Mouse (Mus musculus) cerebellum, postnatal 25 days (tissue): Measurements from ENCODE around the gene Ttll9.

ENCODE experiments used
- DNase-seq, 2 experiments: peaks; one replicate each; pipeline ENCODE4 v3.0.0; 2021; ENCODE audit warnings: mixed read lengths in 2 of 2

The Ttll9 gene

DNA sequence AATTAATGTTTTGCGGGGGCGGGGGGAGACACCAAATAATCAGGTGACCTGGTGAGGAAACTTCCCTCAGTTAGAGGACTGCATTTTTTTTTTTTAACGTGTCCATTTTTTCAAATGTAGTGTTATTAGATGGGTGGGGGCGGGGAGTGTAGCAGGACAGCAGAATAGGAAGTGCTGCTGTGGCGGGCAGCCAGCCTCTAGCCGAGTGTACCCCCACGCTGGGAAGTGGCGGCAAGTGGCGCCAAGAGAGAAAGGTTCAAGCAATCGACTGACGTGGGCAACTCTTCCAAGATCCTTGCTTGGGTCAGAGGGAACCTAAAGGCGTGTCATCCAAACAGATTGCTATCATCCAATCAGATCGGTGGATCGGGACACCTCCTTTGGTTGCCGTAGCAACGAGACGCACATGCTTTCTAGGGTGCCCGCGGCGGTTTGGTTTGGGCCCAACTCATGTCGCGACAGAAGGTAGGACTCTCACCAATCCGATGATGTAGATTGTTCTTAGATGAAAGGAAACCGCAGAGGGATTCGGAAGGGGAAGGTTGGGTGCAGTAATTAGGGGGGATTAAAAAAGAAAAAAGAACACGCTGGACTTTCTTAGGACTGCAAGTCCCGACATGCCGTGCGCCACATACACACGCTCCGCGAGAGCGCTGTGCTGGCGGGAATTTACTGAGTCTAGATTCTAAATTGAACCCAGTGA is at the start of gene Ttll9:
Gene Ttll9 (plus strand): TSS at position 395 of the 703 bp plus-strand sequence.
- DNase-seq: peak; percentile 80 to 84

DNA sequence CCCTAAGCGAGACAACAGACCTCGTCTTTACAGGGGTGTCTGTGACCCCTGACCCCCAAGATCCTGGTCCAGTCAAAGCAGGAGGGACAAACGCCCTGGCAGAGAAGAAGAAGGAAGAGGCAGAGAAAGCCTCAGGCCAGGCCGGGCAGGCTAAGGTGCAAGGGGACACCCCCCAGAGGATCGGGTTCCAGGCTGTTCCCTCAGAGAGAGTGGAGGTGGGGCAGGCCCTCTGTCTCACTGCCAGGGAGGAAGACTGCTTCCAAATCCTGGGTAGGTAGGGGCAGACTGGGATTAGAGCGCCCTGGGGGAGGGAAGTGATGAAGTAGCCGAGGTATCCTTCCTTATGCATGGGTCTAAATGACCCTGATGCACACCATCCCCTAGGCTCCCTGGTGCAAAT is 48.8 kb upstream of the Ttll9 start:
- no peak for DNase-seq

DNA sequence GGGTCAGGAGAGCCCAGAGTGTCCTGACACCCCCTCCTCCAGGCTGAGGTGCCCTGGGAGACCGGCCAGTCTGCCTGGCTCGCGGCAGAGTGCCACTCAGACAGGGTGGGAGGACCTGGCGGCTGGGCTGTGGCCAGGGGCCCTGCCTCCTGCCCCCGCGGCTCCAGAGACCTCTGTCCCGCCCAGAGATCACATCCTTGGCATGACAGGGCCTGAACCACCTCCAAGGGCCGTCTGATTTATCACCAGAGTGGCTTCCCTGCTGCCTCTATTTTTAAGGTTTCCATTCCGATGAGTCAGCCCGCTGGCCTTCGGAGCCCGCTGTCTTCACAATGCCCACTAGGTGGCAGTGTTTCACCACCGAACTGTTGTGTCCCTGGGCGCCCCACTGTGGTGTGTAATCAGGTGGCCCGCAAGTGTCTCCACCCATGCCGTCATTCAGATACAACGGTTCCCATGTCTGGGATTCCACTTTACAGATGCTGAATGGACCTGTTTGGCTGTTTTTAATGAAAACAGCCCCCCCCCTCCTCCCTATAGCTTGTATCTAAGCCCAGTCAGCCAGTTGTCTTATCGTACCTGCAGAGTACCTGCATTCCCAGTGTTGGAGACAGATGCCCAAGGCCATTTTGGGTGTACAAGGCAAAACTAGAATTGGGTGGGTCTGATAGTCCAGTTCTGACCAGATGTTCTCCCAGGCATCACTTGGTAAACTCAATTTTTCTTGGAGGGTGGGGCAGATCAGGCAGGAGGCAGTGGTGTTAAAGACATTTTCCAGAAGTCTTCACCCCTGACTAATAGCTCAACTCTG is 47.8 kb upstream of the Ttll9 start:
- DNase-seq: peak; percentile 92 to 94

DNA sequence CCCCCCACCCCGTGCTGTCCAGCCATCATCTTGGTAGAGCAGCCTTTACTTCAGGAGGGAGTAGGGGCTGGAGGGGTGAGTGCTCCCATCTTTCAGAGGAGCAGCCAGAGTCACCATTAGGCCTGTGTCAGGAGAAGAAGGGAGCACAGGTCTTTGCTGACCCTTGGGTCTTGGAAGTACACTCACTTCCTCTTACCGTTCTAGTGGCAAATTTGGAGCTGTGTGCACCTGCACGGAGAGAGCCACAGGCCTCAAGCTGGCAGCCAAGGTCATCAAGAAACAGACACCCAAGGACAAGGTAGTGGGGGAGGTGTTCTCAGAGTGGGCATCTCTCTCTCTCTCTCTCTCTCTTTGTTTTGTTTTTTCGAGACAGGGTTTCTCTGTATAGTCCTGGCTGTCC is 46.8 kb upstream of the Ttll9 start:
- no peak for DNase-seq

DNA sequence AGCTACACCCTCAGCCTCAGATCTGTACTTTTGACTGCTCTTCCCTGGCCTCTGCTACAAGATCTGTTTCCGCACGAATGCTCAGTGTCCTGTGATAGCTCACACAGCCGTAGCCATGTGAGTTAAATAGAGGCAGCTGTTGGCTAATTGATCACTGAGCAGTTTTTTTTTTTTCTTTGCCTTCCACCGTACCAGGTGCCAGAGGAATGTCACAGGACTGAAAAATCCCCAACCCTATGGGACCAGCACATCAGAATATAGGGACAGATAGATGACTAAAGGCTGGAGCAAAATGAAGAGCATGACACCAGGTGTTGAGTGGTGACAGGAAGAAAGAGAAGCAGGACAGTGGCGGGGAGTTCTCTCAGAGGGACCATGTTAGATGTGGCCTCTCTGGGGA is 46.2 kb upstream of the Ttll9 start:
- DNase-seq: no peak

DNA sequence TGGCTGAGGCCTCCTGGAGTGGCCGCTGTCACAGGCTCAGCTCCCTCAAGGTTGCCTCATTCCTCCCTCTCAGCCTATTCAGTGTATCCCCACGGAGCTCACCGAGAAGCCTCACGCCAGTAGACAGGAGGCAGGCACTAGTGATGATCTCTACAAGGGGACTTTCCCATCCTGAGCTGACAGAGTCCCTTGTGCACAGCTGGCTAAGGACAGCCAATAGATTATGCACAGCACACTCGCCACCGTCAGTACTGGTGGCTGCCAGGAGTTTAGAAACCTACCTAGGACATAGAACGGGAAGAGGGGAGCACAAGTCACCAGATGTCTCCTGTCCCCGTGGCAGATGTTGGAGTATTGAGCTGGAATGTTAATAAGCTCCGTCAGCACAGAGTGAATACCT is 44.6 kb upstream of the Ttll9 start:
- DNase-seq: no peak

DNA sequence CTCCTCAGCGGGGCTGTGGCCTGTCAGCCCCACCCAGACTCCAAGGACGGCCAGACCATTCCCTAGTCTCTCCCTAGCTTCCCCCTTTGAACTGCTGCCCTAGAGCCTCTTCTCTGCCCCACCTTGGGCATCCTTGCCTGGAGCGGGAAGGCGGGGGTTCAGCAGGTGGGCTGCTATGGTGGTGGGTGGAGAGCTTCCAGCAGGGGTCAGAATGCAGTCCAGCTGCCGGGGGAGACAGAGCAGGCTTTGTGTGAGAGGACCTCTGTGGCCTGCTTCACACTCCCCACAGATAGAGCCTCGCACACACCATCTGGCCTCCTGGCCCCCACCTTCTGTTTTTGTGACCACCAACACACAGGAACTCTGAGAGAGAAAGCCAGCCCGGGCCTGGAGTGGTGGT is 39.9 kb upstream of the Ttll9 start:
- DNase-seq: no peak

DNA sequence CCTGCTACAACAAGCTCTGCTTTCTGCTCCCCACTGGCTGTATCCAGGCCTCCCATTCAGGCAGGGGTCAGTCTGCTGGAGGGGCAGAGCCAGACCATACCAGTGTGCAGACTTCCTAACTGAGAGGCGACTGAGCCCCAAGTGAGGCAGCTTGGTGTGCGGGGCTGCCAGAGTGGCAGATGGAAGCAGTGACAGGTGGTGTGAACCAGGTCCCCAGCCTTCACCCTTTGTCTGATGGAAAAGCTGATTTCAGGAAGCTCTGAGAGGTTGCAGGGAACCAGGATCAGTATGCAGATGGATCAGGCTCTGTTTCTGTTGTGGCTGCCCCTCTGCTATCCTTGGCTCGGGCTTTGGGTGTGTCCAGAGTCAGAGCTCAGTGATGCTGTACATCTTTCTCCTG is 38.7 kb upstream of the Ttll9 start:
- DNase-seq: peak; percentile 75 to 77

DNA sequence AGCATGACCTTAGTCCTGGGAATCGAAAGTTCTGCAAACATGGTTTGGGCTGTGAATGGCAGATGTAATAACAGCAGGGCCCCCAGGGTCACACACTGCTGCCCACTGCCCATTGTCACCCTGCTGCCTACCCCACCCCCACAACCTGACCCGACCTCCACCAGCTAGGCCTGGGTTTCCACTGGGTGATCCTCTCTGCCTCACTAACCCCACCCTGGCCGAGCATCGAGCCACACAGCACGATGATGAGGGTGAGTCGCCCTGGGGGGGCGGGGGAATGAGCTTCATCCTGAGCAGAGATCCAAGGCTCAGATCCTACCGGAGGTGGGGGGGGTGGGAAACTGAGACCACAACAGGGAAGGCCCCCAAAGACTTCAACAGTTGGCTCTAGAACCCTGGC is 38.2 kb upstream of the Ttll9 start:
- DNase-seq: no peak

DNA sequence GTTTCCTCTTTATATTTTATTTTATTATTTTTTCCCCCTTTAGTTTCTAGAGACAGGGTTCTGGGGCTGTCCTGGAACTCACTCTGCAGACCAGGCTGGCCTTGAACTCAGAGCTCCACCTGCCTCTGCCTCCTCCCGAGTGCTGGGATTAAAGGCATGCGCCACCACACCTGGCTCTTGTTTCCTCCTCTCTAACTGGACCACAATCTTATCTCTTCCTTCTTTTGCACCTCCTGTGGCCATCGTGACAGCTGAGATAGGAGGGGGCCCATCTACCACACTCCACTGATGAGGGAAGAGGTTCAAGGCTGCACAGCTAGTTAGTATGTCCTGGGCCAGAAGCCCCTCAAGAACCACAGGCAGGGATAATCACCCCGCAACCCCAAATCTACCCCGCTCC is 37.7 kb upstream of the Ttll9 start:
- DNase-seq: no peak

DNA sequence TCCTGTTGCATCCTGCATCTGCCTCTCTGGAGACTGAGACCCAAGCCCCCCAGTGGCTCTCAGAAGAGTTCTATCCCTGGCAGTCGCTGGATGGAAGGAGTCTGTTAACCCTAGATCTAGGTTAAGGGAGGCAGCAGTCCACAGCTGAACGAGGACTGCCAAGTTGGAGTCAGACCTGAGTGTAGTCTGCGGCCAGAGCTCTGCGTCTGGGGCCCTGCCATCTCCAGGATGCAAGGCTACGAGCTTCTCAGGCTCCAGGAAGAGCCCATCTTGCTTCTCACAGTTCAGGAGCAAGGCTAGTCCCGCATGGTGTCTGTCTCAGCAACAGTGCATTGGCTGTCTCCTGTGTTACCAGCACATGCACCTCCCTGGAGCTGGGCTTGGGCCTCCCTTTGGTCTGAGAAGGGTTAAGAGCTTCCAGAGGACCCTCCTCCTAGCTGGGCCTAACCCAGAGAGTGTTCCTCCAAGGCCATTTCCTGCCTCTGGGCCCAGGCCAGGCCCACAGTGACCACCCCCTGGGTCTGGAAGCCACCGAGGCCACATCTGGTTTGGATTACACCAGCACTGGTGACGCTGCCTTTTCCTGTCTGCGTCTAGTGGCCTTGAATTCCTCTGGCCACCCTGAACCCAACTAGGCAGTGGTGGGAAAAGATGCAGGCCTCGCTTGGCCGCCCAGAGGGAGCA is 37.0 kb upstream of the Ttll9 start:
- no peak for DNase-seq

DNA sequence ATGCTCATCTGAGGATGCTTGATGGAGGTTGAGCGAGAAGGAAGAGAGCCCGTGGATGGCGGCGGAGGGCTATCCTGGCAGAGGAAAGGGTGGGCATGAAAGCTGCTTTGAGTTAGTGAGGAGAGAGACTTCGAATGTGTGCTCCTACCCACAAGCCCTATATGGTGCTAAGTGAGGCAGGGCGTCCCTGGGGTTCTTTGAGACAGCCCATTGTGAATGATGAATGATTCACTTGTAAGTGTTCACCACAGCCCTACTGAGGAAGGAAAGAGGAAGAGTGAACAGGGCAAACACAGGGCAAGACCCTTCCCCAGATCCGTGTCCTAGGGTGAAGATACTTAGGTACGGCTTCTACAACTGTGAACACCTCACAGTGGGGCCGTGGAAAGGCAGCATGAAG is 35.4 kb upstream of the Ttll9 start:
- DNase-seq: no peak

DNA sequence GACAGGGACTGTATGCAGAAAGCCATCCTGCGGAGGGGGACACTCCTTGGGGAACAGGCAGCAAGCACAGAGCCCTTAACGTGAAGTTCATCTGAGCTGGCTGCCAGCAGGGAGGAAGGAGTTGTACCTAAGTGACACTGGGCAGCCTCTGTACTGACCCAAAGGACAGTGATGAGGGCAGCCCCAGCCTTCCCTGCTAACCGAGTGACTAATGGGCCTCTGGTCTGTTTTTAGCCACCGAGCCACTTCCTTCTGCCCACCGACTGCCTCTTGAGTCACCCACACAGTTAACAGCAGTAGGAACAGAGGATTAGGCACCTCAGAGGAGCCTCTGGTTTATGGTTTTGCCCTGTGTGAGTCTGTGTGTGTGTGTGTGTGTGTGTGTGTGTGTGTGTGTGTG is 34.9 kb upstream of the Ttll9 start:
- DNase-seq: no peak

DNA sequence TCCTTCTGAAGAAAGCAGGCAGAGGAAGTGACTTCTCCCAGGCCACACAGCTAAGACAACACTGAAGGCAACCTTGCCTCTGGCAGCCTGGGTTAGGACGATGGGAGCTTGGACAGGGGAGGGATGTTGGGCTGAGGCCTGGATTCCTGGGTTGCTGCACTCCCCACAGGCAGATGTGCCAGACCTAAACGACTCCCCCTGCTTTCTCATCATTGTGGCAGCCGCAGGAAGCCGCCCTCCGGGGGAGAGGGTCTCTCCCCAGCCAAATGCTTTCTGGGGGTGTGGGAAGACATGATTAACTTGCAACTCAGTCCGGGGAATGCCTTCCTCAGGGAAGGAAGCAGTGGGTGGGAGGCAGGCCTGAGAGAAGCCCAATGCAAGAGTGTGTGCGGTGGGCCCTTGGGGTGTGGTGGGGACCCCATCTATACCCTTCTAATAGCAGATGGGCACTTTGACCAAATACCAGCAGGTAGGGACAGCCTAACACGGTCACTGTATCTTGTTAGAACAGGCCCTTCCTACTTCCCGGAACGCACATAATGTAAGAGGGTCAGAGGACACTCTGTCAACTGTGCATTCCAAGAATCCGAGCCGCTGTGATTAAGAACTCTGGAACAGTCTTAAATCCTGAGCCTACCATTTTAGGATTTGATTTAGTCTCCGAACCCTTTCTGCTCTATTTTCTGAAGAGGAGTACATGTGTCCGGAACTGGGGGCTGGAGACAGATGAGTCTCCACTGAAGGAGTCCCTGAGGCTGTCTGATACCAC is 33.9 kb upstream of the Ttll9 start:
- DNase-seq: no peak

DNA sequence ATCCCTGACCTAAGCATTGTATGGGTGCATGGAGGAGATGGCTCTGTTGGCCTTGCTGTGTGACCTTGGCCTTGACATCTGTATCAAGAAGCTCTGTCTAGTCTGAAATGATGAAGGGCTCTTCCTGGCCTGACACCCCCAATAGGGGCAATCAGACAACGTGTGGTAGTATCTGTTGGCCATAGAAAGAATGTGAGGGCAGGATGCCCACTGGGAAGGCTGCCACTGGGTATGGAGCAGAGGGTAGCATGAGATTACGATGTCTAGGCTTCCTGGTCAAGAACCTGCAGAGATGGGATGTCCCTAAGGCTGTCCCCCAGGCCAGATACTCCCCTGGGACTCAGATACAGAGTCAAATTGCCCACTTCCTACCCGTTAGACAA is 33.3 kb upstream of the Ttll9 start:
- no peak for DNase-seq

DNA sequence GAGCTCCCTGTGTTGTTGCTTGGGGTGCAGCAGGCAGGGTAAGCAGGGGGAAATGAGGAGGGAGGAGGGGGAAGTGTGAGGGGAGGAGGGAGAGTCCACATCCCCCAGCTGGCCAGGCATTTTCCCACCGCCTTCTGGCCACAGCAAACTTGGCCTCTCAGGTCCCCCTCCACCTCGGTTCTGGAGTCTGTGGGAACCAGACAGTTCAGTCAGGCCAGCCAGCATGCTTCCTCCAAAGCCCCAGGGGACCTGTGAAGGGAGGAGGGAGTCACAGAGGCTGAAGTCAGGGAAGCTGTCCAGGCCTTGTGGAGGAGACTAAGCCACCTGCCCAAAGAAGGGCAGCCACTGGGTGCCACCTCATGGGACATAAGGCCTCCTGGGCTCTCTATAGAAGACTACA is 32.0 kb upstream of the Ttll9 start:
- DNase-seq: no peak

DNA sequence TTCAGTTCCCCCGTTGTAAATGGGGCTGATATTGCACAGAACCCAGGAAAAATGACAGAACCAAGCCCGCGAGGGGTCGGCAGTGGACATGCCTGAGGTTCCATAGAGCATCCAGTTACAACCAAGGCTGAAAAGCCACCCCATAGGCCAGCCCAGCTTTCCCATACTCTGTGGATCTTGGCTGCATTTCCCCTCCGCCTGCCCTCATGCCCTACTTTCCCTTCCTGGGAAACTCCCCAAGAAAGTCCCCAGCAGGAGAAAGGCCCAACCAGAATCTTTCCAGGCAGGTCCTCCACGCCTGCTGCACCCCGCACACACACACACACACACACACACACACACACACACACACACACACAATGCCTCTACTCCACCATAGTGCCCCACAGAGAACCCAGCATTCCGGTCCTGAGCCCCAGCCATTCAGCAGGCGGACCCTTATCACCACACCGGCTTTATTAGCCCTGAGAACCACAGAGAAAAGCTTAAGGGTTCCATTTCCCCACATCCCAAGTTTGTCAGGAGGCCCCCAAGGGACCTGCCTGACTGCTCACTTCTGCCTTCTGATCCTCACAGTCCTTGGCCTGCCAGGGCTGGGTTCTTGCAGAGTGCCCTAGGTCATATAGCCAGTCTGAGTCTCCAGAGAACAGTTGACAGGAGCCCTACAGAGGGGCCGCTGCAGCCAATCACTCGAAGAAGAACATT is 30.7 kb upstream of the Ttll9 start:
- DNase-seq: no peak

DNA sequence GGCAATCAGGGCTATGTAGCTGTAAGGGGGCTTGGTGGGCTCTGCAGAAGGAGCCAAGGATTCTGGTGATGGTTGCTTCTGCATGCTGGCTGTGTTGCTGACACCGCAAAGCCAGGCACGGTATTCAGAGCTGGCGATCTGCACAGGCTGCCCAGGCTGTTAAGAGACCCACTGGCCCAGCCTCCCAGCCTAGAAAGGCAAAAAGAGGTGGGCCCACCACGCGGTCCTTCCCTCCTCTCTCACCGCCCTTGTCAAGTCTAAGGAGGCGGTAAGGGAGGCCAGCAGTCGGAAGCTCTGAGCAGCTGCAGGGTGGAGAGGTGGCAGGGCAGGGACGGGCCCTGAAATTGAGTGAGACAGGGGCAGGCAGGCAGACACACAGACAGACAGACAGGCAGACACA is 29.2 kb upstream of the Ttll9 start, which contains the start of gene Foxs1:
Gene Foxs1 (minus strand): TSS at position 161 of the 400 bp plus-strand sequence.
- no peak for DNase-seq

DNA sequence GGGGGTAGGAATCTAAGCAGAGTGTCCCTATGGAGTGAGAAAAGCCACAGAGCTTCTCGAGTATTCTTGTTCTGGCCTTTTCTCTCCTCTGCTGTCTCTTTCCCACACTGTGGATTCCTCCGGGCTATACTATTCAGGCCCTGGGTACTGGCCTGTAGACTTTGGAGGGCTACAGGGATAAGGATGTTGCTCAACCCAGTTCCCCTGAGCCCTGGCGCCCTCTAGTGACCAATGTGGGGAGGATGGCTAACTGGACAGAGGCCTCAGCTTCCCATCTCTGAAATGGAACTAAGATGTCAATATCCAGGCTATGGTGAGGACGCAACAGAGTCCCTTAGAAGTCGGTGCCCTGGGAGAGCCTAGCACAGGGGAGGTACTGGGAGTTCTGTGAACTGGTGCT is 28.7 kb upstream of the Ttll9 start:
- peak; percentile 65 to 79 for DNase-seq

DNA sequence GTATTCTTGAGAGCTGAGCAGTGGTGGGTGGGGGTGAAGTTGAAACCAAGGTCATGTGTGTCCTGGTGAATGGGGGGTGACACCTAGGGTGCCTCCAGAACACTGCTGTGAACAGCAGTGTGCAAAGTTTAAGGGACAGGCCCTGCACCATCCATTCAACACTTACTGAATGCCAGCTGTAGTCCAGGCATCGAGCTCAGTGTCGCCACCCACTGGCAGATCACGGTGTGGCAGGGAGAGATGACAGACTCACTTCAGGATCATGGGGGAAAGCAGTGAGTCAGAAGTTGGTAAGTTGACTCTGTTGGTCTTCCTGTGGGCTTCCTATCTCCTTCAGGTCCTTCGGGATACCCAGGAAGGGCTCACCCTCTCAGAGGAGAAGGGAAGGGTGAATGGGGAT is 22.4 kb upstream of the Ttll9 start:
- peak; percentile 56 to 77 for DNase-seq

DNA sequence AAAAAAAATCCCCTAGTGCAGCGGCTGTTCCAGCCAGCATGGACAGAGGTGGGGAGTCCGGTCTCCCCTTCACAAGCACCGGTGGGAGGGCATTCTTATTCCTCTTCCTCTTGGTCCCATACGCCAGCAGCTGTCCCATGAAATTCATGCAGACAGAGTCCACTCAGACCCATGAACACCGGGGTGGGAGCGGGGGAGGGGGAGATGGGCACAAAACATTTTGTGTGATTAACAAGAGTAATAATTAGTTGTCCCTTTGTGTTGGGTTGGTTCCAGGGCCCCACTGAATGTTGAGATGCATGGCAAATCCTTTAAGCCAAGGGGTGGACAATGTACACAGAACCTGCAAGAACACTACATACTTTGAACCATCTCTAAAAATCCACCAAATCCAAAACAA is 21.2 kb upstream of the Ttll9 start:
- no peak for DNase-seq

DNA sequence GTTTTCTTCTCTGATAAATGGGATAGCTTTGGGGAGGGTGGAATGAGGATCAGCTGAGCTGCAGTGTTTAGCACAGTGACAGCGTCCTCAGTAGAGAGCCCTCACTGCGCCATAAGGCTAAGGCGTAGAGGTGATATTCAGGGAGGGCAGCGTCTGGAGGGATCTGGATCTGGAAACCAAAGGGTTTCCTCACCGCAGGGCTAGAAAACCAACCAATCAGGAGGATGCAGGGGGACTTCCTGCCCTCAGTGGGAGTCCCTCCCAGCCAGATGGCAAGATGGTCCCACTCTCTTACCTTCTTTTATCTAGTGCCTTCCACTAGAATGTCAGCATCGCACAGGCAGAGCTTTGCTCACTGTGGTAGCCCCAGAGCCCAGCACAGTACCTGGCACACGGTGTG is 20.5 kb upstream of the Ttll9 start:
- no peak for DNase-seq
